Mouse (Mus musculus): Measurements from ENCODE around the gene Ugdh.
"Not testable (repeated sequence)": the region's sequence is repeated elsewhere in the genome, so short reads cannot be mapped to it uniquely, and the experiment has no call there.

Ugdh gene

GRCm38 (mm10) chr5:65435806-65436561 is at the start of gene Ugdh:
TSS of gene Ugdh (minus strand) at chr5:65435949.
- DNase-seq (ENCODE audit: low spot score): peak; percentile 99

- DNase-seq (ENCODE audit: low spot score): no peak
Measured at GRCm38 (mm10) chr5:65482996-65483395, 47.2 kb upstream of the Ugdh start.

GRCm38 (mm10) chr5:65480511-65480910 is 44.8 kb upstream of the Ugdh start:
- no peak for DNase-seq (ENCODE audit: low spot score)

GRCm38 (mm10) chr5:65479681-65480445 is 44.1 kb upstream of the Ugdh start:
- peak; percentile 45 for DNase-seq (ENCODE audit: low spot score)

- peak; percentile 48 for DNase-seq (ENCODE audit: low spot score)
Measured at GRCm38 (mm10) chr5:65478224-65478623, 42.5 kb upstream of the Ugdh start.

GRCm38 (mm10) chr5:65476739-65477138 is 41.0 kb upstream of the Ugdh start:
- DNase-seq (ENCODE audit: low spot score): not testable (repeated sequence)

GRCm38 (mm10) chr5:65475806-65476205 is 40.1 kb upstream of the Ugdh start:
- no peak for DNase-seq (ENCODE audit: low spot score)

GRCm38 (mm10) chr5:65469766-65470165 is 34.0 kb upstream of the Ugdh start:
- peak; percentile 25 for DNase-seq (ENCODE audit: low spot score)

GRCm38 (mm10) chr5:65466911-65467310 is 31.2 kb upstream of the Ugdh start:
- DNase-seq (ENCODE audit: low spot score): no peak

- DNase-seq (ENCODE audit: low spot score): no peak
Measured at GRCm38 (mm10) chr5:65460361-65460760, 24.6 kb upstream of the Ugdh start.

- DNase-seq (ENCODE audit: low spot score): no peak
Measured at GRCm38 (mm10) chr5:65459454-65459853, 23.7 kb upstream of the Ugdh start.

GRCm38 (mm10) chr5:65457846-65458245 is 22.1 kb upstream of the Ugdh start:
- peak; percentile 47 for DNase-seq (ENCODE audit: low spot score)

- DNase-seq (ENCODE audit: low spot score): peak; percentile 34
Measured at GRCm38 (mm10) chr5:65457086-65457827, 21.5 kb upstream of the Ugdh start.

- peak; percentile 66 for DNase-seq (ENCODE audit: low spot score)
Measured at GRCm38 (mm10) chr5:65454771-65455170, 19.0 kb upstream of the Ugdh start.

- DNase-seq (ENCODE audit: low spot score): no peak
Measured at GRCm38 (mm10) chr5:65448941-65449340, 13.2 kb upstream of the Ugdh start.

GRCm38 (mm10) chr5:65447826-65448225 is 12.1 kb upstream of the Ugdh start:
- no peak for DNase-seq (ENCODE audit: low spot score)

- DNase-seq (ENCODE audit: low spot score): no peak
Measured at GRCm38 (mm10) chr5:65446756-65447155, 11.0 kb upstream of the Ugdh start.

- DNase-seq (ENCODE audit: low spot score): no peak
Measured at GRCm38 (mm10) chr5:65444981-65445380, 9.2 kb upstream of the Ugdh start.

- DNase-seq (ENCODE audit: low spot score): no peak
Measured at GRCm38 (mm10) chr5:65438041-65438440, 2.3 kb upstream of the Ugdh start.

- no peak for DNase-seq (ENCODE audit: low spot score)
Measured at GRCm38 (mm10) chr5:65435363-65435805, 365 bp downstream of the Ugdh start.

- DNase-seq (ENCODE audit: low spot score): no peak
Measured at GRCm38 (mm10) chr5:65434471-65435362, 1.0 kb downstream of the Ugdh start.
